Mouse (Mus musculus) C2C12 (cell line): ENCODE data around the gene Sp140.
"Not testable (repeated sequence)": the region's sequence is repeated elsewhere in the genome, so short reads cannot be mapped to it uniquely, and the experiment has no call there.

Experiments used
- CEBPB ChIP-seq: IDR thresholded peaks from one replicate; pipeline ENCODE4 v1.6.1; 2011; ENCODE audit warnings: low read depth, mild to moderate bottlenecking, control low read depth, moderate library complexity
- CTCF ChIP-seq: IDR thresholded peaks from one replicate; pipeline ENCODE4 v1.5.1; 2011; ENCODE audit not compliant: control insufficient read depth, insufficient read depth, insufficient read length
- MAX ChIP-seq: IDR thresholded peaks from one replicate; pipeline ENCODE4 v1.6.1; 2011; ENCODE audit warnings: mild to moderate bottlenecking, control low read depth
- MYOD1 ChIP-seq: IDR thresholded peaks from one replicate; pipeline ENCODE4 v1.6.1; 2011; ENCODE audit warnings: low read depth; ENCODE audit not compliant: control insufficient read depth, insufficient read length
- MYOG ChIP-seq: IDR thresholded peaks from one replicate; pipeline ENCODE4 v1.6.1; 2011; ENCODE audit not compliant: control insufficient read depth, insufficient read length; ENCODE audit errors: extremely low read depth
- USF1 ChIP-seq: IDR thresholded peaks from one replicate; pipeline ENCODE4 v1.6.1; 2011; ENCODE audit warnings: low read depth, mild to moderate bottlenecking, control low read depth, moderate library complexity

DNA sequence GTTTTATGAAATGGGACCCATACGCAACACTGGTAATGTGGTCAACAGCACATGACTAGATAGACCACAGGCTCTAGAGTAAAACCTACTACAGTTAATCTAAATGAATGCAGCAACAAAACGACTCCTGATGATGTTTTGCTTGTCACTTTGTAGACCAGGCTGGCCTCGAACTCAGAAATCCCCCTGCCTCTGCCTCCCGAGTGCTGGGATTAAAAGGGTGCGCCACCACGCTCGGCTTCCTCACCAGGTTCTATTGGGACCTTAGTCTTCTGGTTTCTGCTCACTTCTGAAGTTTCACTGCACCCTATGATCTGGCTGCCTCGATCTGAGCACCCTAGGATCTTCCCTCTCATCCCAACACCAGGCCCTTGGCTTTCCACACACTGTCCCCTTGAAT is 7.7 kb upstream of the Sp140 start:
- not testable (repeated sequence) for TF ChIP-seq CTCF, MYOD1, MAX, MYOG, USF1, CEBPB
